Mouse (Mus musculus) hindbrain, embryonic 11.5 days (tissue): Measurements from ENCODE around the gene Tmem19. TPM values are rescaled to one million over a fixed set of nuclear protein-coding genes. Genes with fewer than 3 reads are reported as not detected.

ENCODE experiments used
- ATAC-seq: fragments of 200-750 bp; cut with Nextera tagmentation; 2 replicates; pipeline ENCODE4 v1.8.0; 2017; ENCODE audit warnings: mild to moderate bottlenecking, moderate TSS enrichment, moderate library complexity; ENCODE audit not compliant: low FRiP score
- DNase-seq: peaks from one replicate; pipeline ENCODE4 v3.0.0-alpha.2; 2015; ENCODE audit warnings: low spot score
- H3K27ac ChIP-seq: fragments of 300-500 bp; sonication (generic); 2 replicates; pipeline ENCODE4 v1.5.1; 2014; ENCODE audit warnings: mild to moderate bottlenecking, low read depth, low read length
- H3K27me3 ChIP-seq: fragments of 300-500 bp; sonication (generic); 2 replicates; pipeline ENCODE4 v1.6.1; 2014; ENCODE audit warnings: mild to moderate bottlenecking, low read length, moderate library complexity, mixed read lengths; ENCODE audit not compliant: control insufficient read depth, insufficient read depth
- H3K36me3 ChIP-seq: fragments of 300-500 bp; sonication (generic); 2 replicates; pipeline ENCODE4 v1.6.1; 2014; ENCODE audit warnings: mild to moderate bottlenecking, low read length, moderate library complexity, mixed read lengths; ENCODE audit not compliant: control insufficient read depth, insufficient read depth
- H3K4me1 ChIP-seq: fragments of 300-500 bp; sonication (generic); replicated peaks from 2 replicates; pipeline ENCODE4 v1.6.1; 2014; ENCODE audit warnings: low read length, mixed read lengths; ENCODE audit not compliant: control insufficient read depth, insufficient read depth
- H3K4me2 ChIP-seq: fragments of 300-500 bp; sonication (generic); replicated peaks from 2 replicates; pipeline ENCODE4 v1.6.1; 2014; ENCODE audit warnings: mild to moderate bottlenecking, low read depth, low read length
- H3K4me3 ChIP-seq: fragments of 300-500 bp; sonication (generic); 2 replicates; pipeline ENCODE4 v1.5.1; 2014; ENCODE audit warnings: low read depth, low read length
- H3K9ac ChIP-seq: fragments of 300-500 bp; sonication (generic); 2 replicates; pipeline ENCODE4 v1.6.1; 2014; ENCODE audit warnings: low read depth, low read length
- H3K9me3 ChIP-seq: fragments of 300-500 bp; sonication (generic); 2 replicates; pipeline ENCODE4 v1.6.1; 2016; ENCODE audit warnings: low read length; ENCODE audit not compliant: control insufficient read depth
- WGBS: fragments of 180-500 bp; shearing (Covaris S2); extraction: QIAGEN DNeasy Blood & Tissue Kit; methylation state at CpG from one replicate; pipeline ENCODE4 v1.1.7; 2014; 5-methylcytosine and 5-hydroxymethylcytosine counted together
- polyA plus RNA-seq: library from polyadenylated mRNA; unstranded; fragments of >200 nt; fragmentation: Nextera tagmentation; extraction: Ambion mirVana; gene quantifications from 2 replicates; pipeline ENCODE4 v1.2.1, GENCODE M21; 2014

Tmem19 gene
- polyA plus RNA-seq, 1 experiment from 2014 or later, result 35.7 TPM

GRCm38 (mm10) chr10:115307331-115307875 lies 54.9 kb downstream of the Tmem19 start:
- H3K9me3 ChIP-seq, result no peaks in the 10 kb centered on the region
- 94% methylated on average over 7 of the region's 7 CpGs for WGBS

GRCm38 (mm10) chr10:115298683-115299082 lies 63.6 kb downstream of the Tmem19 start:
- 93% methylated on average over 4 of the region's 4 CpGs for WGBS
- Histone ChIP-seq H3K4me3 (no peak overlapping the region), H3K9ac (no peak overlapping the region), H3K4me1 (no peaks in the 10 kb centered on the region), H3K4me2 (no peak overlapping the region), H3K9me3 (no peaks in the 10 kb centered on the region), H3K27me3 (no peaks in the 10 kb centered on the region), H3K27ac (no peak overlapping the region), H3K36me3 (0 out of 2 replicates have a peak, but pooled peaks cover 5% of the 10 kb centered on the region)
- DNase-seq (no peak), ATAC-seq (no peak)

More at GRCm38 (mm10) chr10:115307331-115307875, 54.9 kb downstream of the Tmem19 start:
- H3K4me2 ChIP-seq, result no peak overlapping the region
- H3K9ac ChIP-seq, result no peak overlapping the region
- no peak overlapping the region for H3K27ac ChIP-seq
- no peak overlapping the region for H3K4me3 ChIP-seq
- no peak for ATAC-seq
- H3K4me1 ChIP-seq, result no peaks in the 10 kb centered on the region
- no peaks in the 10 kb centered on the region for H3K27me3 ChIP-seq
- DNase-seq, result no peak
- no peaks in the 10 kb centered on the region for H3K36me3 ChIP-seq

- Histone ChIP-seq H3K27me3 (no peaks in the 10 kb centered on the region), H3K9me3 (no peaks in the 10 kb centered on the region), H3K9ac (no peak overlapping the region), H3K4me1 (no peaks in the 10 kb centered on the region), H3K27ac (no peak overlapping the region), H3K4me3 (no peak overlapping the region), H3K4me2 (no peak overlapping the region), H3K36me3 (0 out of 2 replicates have a peak, but pooled peaks cover 5% of the 10 kb centered on the region)
- ATAC-seq (no peak), DNase-seq (no peak)
- 94% methylated on average over 5 of the region's 5 CpGs for WGBS
Measured at GRCm38 (mm10) chr10:115297582-115297981, 64.7 kb downstream of the Tmem19 start.

GRCm38 (mm10) chr10:115296401-115296935 lies 65.8 kb downstream of the Tmem19 start:
- H3K4me1 ChIP-seq, result no peaks in the 10 kb centered on the region
- WGBS, result 86% methylated on average over 9 of the region's 9 CpGs
- no peak overlapping the region for H3K4me2 ChIP-seq
- ATAC-seq, result no peak
- H3K4me3 ChIP-seq, result no peak overlapping the region
- no peak for DNase-seq
- H3K27ac ChIP-seq, result no peak overlapping the region
- no peaks in the 10 kb centered on the region for H3K27me3 ChIP-seq
- no peak overlapping the region for H3K9ac ChIP-seq
- no peaks in the 10 kb centered on the region for H3K9me3 ChIP-seq
- 0 out of 2 replicates have a peak, but pooled peaks cover 6% of the 10 kb centered on the region for H3K36me3 ChIP-seq

GRCm38 (mm10) chr10:115295162-115295561 lies 67.1 kb downstream of the Tmem19 start:
- Histone ChIP-seq H3K9me3 (no peaks in the 10 kb centered on the region), H3K4me1 (no peaks in the 10 kb centered on the region), H3K4me3 (no peak overlapping the region), H3K9ac (no peak overlapping the region), H3K27me3 (no peaks in the 10 kb centered on the region), H3K4me2 (no peak overlapping the region), H3K27ac (no peak overlapping the region), H3K36me3 (0 out of 2 replicates have a peak, but pooled peaks cover 5% of the 10 kb centered on the region)
- no peak for DNase-seq
- ATAC-seq, result no peak
- WGBS, result 96% methylated on average over 3 of the region's 3 CpGs

GRCm38 (mm10) chr10:115294715-115295114 lies 67.6 kb downstream of the Tmem19 start:
- DNase-seq (no peak), ATAC-seq (no peak)
- H3K4me1 ChIP-seq, result no peaks in the 10 kb centered on the region
- H3K4me3 ChIP-seq, result no peak overlapping the region
- no peaks in the 10 kb centered on the region for H3K9me3 ChIP-seq
- 89% methylated on average over 7 of the region's 7 CpGs for WGBS
- no peak overlapping the region for H3K9ac ChIP-seq
- H3K36me3 ChIP-seq, result 0 out of 2 replicates have a peak, but pooled peaks cover 2% of the 10 kb centered on the region
- H3K27me3 ChIP-seq, result no peaks in the 10 kb centered on the region
- H3K27ac ChIP-seq, result no peak overlapping the region
- H3K4me2 ChIP-seq, result no peak overlapping the region

- H3K9ac ChIP-seq, result no peak overlapping the region
- H3K27me3 ChIP-seq, result no peaks in the 10 kb centered on the region
- H3K4me3 ChIP-seq, result no peak overlapping the region
- no peak overlapping the region for H3K4me2 ChIP-seq
- 0 out of 2 replicates have a peak, but pooled peaks cover 2% of the 10 kb centered on the region for H3K36me3 ChIP-seq
- H3K9me3 ChIP-seq, result no peaks in the 10 kb centered on the region
- 91% methylated on average over 7 of the region's 7 CpGs for WGBS
- ATAC-seq (no peak), DNase-seq (no peak)
- no peaks in the 10 kb centered on the region for H3K4me1 ChIP-seq
- H3K27ac ChIP-seq, result no peak overlapping the region
Measured at GRCm38 (mm10) chr10:115293946-115294345, 68.4 kb downstream of the Tmem19 start.

GRCm38 (mm10) chr10:115290671-115291070 lies 71.6 kb downstream of the Tmem19 start:
- H3K27ac ChIP-seq, result no peak overlapping the region
- WGBS, result 92% methylated on average over 9 of the region's 9 CpGs
- H3K9me3 ChIP-seq, result no peaks in the 10 kb centered on the region
- no peaks in the 10 kb centered on the region for H3K4me1 ChIP-seq
- H3K9ac ChIP-seq, result no peak overlapping the region
- peaks cover 4% of the 10 kb centered on the region; the same call in 1 of the 2 replicates for H3K36me3 ChIP-seq
- no peak overlapping the region for H3K4me3 ChIP-seq
- ATAC-seq (no peak), DNase-seq (no peak)
- H3K4me2 ChIP-seq, result no peak overlapping the region
- no peaks in the 10 kb centered on the region for H3K27me3 ChIP-seq
